Mouse (Mus musculus): Measurements from ENCODE around the gene Vipr2.

The Vipr2 gene

DNA sequence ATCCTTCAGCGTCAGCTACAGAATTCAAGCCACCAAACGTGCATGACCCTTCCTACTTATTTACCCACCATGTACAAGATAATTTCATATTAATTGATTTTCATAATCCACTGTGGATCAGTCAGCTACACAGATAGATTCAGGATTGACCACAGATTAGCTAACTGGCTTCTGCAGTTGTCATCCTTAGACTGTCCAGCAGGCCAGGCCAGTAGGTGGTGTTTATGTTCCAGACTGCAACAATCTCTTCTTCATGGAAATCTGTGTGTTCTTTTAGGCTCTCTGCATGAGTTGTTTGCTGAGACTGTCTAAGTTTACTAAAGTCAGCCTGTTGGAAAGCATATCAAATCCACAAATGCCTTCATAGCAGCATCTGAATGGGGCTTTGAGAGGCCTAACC is 82.2 kb downstream of the Vipr2 start:
- no peak for DNase-seq

DNA sequence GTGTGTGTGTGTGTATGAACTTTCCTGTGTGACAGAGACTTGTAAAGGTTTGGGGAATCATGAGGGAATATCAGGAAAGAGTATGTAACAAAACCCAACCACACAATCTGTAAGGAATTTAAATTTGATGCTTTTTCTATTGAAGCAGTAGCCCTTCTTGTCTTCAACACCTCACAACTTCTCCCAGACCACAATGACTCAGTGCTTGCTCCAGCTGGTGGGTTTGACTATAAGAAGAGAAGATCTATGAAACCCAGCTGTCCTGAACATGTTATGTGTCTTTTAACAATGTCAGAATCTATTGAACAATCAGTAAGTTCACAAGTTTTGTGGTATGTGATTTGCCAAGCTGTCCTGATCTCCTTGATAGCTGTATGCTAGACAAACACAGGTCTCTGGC is 87.8 kb downstream of the Vipr2 start:
- no peak for DNase-seq

DNA sequence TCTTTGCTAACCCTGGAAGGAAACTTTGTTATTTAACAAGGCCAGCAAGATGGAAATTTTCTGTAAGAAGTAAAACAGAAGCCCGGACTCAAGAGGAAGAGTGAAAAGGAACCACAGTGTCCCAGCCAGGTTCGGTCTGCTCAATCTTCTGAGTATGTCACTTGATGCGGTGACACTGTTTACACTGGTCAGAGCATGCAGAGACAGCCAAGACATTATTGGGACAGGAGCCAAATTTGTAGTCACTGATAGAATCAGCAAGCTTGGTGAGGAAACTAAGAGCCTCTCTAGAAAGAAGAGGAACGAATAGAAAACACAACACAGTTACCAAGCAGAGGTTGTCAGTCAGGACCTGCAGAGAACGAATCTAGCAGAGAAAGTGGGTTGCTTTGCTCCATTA is 92.1 kb downstream of the Vipr2 start:
- DNase-seq, result peak; percentile 57

DNA sequence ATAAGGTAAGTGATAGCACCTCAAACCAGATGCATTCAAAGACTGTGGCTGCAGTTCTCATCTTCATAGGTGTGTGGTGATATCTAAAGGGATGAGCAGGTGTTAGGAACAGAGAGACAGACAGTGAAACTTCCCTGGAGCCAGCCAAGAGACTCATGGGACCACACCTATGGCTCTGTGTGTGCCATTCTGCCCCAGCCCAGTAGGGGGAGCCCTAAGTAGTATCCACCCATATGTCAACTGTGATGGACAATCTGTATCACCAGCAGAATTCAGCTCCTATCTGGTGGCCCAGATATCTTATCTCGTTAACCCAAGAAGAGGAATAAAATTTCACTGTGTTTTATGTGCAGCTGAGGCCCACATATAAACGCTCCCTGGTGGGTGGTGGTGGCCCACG is 99.4 kb downstream of the Vipr2 start:
- peak; percentile 11 for DNase-seq

DNA sequence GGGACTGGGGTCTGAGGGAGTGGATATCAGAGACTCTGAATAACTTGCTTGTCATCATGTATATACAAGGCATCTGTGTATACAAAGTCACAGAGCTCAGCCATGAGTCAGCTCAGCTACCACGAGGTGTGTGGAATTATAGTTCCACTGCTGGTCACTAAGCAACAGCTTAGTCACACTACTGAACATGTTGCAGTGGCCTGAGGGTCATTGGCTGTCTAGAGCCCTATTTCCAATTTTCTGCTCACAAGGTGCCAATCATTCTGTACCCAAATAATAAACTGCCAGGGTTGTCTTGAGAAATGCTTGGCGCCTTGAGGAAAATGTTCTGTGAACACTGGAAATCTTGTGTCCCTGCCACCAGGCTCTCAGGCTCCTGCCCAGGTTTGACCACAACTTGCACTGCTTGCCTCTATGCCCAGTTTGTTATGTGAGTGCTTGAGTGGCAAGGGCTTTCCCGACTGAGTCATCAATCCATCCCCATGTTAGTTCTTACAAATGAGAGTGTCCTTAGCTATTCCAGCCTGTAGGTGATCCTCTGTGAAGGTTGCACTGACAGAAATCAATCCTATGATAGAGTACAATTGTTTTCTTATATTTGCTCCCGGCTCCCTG is 104.0 kb downstream of the Vipr2 start:
- DNase-seq, result no peak

DNA sequence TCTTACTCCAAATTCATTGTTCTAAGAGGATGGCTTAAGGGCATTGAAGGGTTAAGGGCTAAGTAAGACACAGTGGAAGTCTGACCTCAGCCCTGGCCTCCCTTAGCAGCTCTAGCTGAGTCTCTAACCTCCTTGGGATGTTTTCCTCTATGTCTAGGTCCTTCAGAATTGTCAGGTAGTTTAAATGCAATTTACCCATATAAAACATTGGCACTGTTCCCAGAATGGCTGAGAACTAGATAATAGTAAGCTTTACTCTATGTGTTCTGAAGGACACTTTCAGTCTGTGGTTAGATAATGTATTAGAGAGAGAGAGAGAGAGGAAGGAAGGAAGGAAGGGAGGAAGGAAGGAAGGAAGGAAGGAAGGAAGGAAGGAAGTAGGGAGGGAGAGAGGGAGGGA is 104.8 kb downstream of the Vipr2 start:
- DNase-seq, result no peak

DNA sequence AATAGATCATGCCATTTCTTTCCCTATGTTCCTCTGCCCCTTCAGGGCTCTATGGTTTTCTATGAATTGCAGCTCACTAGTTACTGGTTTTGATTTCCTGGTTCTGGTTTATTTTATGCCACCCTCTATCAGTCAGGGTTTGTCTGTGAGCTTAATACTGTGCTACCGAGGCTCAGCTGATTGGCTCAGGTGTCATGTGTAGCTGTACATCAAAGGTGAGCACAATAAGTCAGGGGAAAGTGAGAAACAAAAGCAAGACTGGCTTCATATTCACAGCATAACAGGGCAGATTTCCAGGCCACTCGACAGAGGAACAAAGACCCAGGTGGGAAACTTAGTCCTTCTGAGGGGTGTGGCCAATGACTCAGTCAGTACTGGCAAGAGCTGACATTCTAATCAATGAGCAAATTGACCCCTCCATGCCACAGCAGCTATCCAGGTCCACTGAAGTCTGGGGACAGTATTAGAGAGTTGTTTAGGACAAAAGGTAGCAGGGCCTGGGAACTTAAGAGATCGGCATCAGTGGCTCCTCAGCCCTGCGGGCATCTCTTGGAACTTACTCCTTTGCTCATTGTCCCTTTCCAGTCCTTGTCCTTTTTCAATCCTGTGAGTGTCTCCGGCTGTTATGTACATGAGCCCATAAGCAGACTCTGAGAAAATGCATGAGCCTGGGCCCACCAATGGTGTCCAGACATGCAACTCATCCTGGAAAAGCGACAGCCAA is 105.8 kb downstream of the Vipr2 start:
- no peak for DNase-seq

DNA sequence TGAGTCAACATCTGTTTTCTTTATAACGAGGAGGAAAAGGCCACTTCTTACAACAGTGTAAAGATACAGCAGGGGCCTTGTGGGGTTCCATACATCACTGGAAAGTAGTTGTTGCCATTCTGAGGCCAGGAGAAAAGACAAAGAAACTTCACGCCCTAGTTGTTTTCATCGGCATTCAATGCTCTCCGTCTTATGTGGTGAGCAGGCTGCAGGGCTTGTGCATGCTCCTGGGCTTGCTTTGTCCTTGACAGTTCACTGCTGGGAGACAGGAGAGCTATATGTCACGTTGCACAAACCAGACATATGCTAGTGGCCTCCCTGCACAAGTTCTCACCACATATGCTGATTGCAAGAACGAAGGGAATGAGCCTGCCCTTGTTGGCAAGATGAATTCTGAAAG is 116.4 kb downstream of the Vipr2 start:
- no peak for DNase-seq

DNA sequence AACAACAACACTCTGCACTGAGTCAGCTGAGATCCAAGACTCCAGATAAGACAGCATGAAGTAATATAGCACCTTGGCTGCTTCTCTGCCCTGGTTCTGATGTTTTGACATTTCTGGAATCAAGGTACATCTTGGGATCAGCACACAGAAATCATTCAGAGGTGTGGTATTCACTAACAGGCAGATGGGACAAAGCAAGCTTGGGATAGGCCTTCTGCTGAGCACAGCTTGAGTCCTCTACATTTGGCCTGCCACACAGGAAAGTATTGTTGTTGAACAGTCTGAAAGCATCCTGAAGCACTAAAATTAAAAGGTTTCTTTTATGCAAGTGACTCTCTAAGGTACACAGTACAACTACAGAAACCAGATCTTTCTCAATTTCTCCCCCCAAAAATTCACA is 117.1 kb downstream of the Vipr2 start:
- DNase-seq, result no peak
